Mouse (Mus musculus) E14TG2a.4 (cell line): Measurements from ENCODE around the gene Fut11.

ENCODE experiments used
- H3K27me3 ChIP-seq: 2 replicates; pipeline ENCODE4 v1.6.1; 2014; ENCODE audit warnings: low read length, control low read depth; ENCODE audit not compliant: insufficient read depth
- H3K36me3 ChIP-seq: 2 replicates; pipeline ENCODE4 v1.6.1; 2014; ENCODE audit warnings: low read length, control low read depth; ENCODE audit not compliant: insufficient read depth
- H3K4me1 ChIP-seq: replicated peaks from 2 replicates; pipeline ENCODE4 v1.6.1; 2014; ENCODE audit warnings: low read depth, low read length, control low read depth
- H3K4me3 ChIP-seq: replicated peaks from 2 replicates; pipeline ENCODE4 v1.5.1; 2014; ENCODE audit warnings: mild to moderate bottlenecking, low read length
- H3K9me3 ChIP-seq: 2 replicates; pipeline ENCODE4 v1.6.1; 2014; ENCODE audit warnings: low read length, control low read depth
- CTCF ChIP-seq: conservative IDR thresholded peaks from 2 replicates; pipeline ENCODE4 v1.5.1; 2014; ENCODE audit warnings: low read length
- NANOG ChIP-seq: IDR thresholded peaks from 2 replicates; pipeline ENCODE4 v1.6.1; 2014; ENCODE audit warnings: borderline replicate concordance, low read length, mixed read lengths
- POU5F1 ChIP-seq: IDR thresholded peaks from 2 replicates; pipeline ENCODE4 v1.6.1; 2014; ENCODE audit warnings: low read length, borderline replicate concordance

Gene Fut11

DNA sequence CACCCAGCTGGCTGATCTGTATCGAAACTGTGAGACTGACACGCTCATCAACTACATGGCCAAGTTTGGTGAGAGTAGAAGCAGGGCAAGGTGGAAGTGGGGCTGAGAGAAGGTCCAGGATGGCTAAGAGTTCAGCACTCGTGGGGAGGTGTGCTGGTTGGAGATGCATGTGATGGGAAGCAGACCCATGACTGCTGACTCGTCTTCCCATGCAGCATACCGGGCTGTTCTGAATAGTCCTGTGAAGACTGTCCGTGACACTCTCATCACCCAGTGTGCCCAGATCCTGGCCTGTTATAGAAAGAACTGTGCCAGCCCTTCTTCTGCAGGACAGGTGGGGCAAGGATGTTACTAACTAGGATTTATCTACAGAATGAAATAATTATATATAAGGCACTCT, 3.0 kb upstream of the Fut11 start:
- no peaks in the 10 kb centered on the region for H3K27me3 ChIP-seq
- peaks cover 85% of the 10 kb centered on the region for H3K36me3 ChIP-seq
- no peak for TF ChIP-seq POU5F1
- peaks cover 24% of the 10 kb centered on the region for H3K4me1 ChIP-seq
- no peak overlapping the region for H3K4me3 ChIP-seq
- H3K9me3 ChIP-seq = no peaks in the 10 kb centered on the region

DNA sequence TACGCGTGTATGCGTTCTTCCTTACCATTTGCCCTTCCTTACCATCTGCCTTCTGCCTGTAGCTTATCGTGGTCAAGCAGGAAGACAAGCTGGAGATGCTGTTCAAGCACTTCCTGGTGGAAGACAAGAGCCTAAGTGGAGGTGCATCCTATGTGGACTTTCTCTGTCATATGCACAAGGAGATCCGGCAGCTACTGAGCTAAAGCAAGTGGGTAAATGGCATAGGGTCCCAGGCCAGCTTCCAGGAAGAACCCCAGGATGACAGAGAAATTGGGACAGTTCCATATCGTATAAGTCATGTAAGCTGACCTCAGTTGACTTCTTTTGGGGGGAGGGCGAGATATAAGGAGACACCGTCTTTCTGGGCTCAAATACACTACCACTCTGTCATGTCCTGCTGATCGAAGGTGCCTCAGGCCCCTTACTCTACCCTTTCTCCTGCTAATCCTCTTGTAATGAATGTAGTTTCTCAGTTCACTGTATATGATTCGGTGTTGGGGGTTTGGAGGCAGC, 1.1 kb upstream of the Fut11 start:
- Histone ChIP-seq H3K9me3 (no peaks in the 10 kb centered on the region), H3K4me3 (no peak overlapping the region), H3K27me3 (no peaks in the 10 kb centered on the region), H3K36me3 (peaks cover 83% of the 10 kb centered on the region), H3K4me1 (peaks cover 43% of the 10 kb centered on the region)
- TF ChIP-seq POU5F1 (no peak), NANOG (no peak), CTCF (no peak)

DNA sequence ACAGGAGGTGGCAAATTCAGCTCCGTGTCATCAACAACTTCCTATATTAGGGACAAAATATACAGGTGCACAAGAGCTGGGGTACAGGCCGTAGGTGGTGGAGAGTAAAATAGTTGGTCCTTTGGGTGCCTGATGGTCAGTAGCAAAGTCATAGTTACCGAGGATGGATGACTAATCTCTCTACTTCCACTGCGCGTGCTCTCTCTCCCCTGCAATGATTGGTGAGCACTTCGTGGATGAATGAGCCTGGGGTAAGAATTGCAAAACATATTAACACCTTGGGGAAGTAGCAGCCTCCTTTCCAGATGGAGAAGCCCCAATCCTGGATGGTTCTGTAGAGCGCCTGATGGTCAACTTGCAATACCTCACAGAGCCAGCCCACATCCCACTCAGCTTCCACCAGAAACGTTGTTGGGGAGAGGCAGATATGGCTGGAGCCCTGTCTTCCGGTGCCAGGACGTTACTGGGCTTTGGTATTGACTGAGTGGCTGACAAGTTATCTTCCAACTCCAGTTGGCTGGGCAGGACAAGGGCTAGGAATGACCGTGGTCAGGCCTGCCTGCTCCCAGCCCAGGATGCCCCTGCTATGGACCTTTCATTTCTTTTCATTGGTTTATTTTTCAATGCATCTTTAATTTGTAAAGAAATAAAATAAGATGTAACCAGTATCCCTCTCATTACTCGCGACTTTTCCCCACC, 434 bp upstream of the Fut11 start:
- Histone ChIP-seq H3K4me3 (peak overlapping the region; percentile 94), H3K36me3 (peaks cover 83% of the 10 kb centered on the region), H3K9me3 (no peaks in the 10 kb centered on the region), H3K27me3 (no peaks in the 10 kb centered on the region), H3K4me1 (peaks cover 45% of the 10 kb centered on the region)
- TF ChIP-seq NANOG (no peak), CTCF (no peak), POU5F1 (no peak)

DNA sequence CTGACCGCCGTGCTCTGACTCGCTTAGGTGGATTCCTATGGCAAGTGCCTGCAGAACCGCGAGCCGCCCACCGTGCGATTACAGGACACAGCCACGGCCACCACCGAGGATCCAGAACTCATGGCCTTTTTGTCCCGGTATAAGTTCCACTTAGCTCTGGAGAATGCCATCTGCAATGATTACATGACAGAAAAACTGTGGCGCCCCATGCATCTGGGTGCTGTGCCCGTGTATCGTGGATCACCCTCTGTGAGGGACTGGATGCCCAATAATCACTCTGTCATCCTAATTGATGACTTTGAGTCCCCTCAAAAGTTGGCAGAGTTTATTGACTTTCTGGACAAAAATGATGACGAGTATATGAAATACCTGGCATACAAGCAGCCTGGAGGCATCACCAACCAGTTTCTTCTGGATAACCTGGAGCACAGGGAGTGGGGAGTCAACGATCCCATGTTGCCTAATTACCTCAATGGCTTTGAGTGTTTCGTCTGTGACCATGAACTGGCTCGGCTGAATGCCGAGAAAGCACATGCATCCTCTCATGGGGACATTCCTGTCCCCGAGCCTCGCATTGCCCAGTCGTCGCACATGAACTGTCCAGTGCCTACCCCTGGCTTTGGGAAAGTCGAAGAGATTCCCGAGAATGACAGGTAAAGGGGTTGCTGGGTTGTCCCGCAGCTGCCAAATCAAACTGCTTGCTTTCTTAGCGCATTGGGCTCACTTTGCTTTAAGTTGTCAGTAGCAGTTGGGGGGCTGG, 1.2 kb downstream of the Fut11 start:
- Histone ChIP-seq H3K4me3 (peak overlapping the region; percentile 94), H3K27me3 (no peaks in the 10 kb centered on the region)

DNA sequence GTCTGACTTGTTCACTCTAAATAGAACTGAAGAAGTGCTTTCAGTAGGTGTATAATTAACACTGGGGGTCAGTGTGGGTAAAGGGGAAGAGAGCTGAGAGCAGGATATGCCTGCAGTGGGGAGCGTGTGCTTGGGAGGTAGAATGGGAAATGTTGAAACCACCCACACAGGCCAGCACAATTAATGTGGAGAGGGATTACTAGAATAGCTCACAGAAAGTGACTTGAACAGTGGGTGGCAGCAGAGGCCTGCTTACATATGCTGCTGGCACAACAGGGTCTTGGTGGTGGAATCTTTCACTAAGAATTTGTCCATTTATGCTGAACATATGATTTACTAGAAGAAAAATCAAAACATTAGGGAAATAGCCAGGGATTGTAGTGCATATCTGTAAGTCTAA, 2.2 kb downstream of the Fut11 start:
- Histone ChIP-seq H3K9me3 (no peaks in the 10 kb centered on the region), H3K4me1 (peaks cover 66% of the 10 kb centered on the region), H3K4me3 (peak overlapping the region; percentile 94; the same call in 1 of the 2 replicates), H3K27me3 (no peaks in the 10 kb centered on the region), H3K36me3 (peaks cover 73% of the 10 kb centered on the region)
- TF ChIP-seq NANOG (no peak), CTCF (no peak), POU5F1 (no peak)

More for the DNA sequence above, 1.2 kb downstream of the Fut11 start:
- no peak for TF ChIP-seq POU5F1
- no peak for TF ChIP-seq NANOG
- TF ChIP-seq CTCF = no peak
- peaks cover 83% of the 10 kb centered on the region for H3K36me3 ChIP-seq
- H3K9me3 ChIP-seq = no peaks in the 10 kb centered on the region
- H3K4me1 ChIP-seq = peaks cover 56% of the 10 kb centered on the region

DNA sequence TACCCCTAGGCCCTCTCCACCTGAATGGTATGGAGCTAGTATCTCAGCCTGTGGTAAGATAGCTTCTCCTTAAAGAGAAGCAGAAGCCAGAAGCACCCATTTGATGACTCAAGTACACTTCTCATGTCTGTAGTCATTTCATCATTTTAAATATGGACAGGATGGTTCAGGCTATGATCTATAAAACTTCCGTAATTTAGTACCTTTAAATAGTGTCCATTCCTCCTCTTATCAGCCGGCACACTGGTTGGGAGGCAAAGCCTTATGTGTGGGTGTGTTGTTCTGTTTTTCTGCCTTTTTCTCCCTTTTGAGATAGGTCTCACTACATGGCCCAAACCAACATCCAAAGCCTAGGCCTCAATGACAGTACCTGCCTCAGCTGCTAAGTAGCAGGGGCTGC, 3.7 kb downstream of the Fut11 start:
- H3K4me1 ChIP-seq = peaks cover 66% of the 10 kb centered on the region
- peaks cover 58% of the 10 kb centered on the region for H3K36me3 ChIP-seq
- no peak overlapping the region for H3K4me3 ChIP-seq
- H3K27me3 ChIP-seq = no peaks in the 10 kb centered on the region
- H3K9me3 ChIP-seq = no peaks in the 10 kb centered on the region
- TF ChIP-seq POU5F1 (no peak), NANOG (no peak), CTCF (no peak)

DNA sequence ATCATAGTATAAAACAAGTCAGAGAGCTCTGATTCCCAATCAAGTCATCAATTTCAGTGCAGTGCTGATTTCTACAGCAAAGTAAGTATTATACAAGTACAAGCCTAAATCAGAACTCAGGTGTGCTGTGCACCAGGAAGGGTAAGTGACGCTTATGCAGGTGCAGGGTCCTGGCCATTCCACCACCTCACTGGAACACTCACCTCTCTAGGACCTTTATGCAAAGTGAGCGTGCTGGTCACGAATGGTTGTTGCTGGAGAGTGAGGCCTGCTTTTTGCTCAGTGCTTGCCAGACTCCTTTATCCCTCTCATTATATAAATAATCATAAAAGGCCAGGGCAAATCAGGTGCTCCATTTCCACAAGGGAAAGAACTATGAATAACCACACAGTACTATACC, 5.6 kb downstream of the Fut11 start:
- TF ChIP-seq CTCF = no peak
- no peak for TF ChIP-seq NANOG
- TF ChIP-seq POU5F1 = no peak
- H3K27me3 ChIP-seq = no peaks in the 10 kb centered on the region
- H3K9me3 ChIP-seq = no peaks in the 10 kb centered on the region
- peaks cover 60% of the 10 kb centered on the region for H3K4me1 ChIP-seq
- H3K36me3 ChIP-seq = peaks cover 64% of the 10 kb centered on the region
- H3K4me3 ChIP-seq = no peak overlapping the region

DNA sequence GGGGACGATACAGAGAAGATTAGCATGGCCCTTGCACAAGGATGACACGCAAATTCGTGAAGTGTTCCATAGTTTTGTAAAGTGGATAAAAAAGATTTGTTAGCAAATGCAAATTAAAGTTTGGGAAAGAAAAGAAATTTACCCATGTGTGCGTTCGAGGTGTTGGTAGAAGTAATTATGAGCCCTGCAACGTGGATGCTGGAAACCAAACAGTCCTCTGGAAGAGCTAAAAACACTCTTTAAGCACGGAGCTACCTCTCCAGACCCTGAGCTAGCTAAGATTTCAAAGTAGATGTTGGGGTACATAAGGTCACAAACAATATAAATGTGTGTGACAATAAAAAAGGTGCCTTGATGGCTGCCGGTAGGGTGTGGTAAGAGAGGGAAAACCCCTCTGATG, 6.8 kb downstream of the Fut11 start:
- no peak for TF ChIP-seq NANOG
- TF ChIP-seq CTCF = no peak
- no peak for TF ChIP-seq POU5F1
- Histone ChIP-seq H3K36me3 (peaks cover 62% of the 10 kb centered on the region), H3K4me1 (peaks cover 51% of the 10 kb centered on the region), H3K4me3 (peak overlapping the region; percentile 94), H3K27me3 (no peaks in the 10 kb centered on the region), H3K9me3 (no peaks in the 10 kb centered on the region)
